7 mouse cellular contexts compared by ENCODE assay signal in genomic region chr9:106454071-106454761, GRCm38 (mm10). TPM values are rescaled to one million over a fixed set of nuclear protein-coding genes. Genes with fewer than 3 reads are reported as not detected.
DNase-seq lines count a peak whose midpoint lies in the region; ATAC-seq and TF ChIP-seq lines count a peak whose summit lies in the region.

No protein-coding gene starts in this region.

- no peaks in the 10 kb centered on the region for H3K9me3 ChIP-seq in lung, postnatal 0 days (ENCODE audit: low read length)
- no peaks in the 10 kb centered on the region for H3K9me3 ChIP-seq in hindbrain, postnatal 0 days (ENCODE audit: low read length)

- ATAC-seq in lung, postnatal 0 days: no peak
- ATAC-seq in hindbrain, postnatal 0 days: peak; percentile 4; the same call in 1 of the 2 replicates

- no peaks in the 10 kb centered on the region for H3K36me3 ChIP-seq in lung, postnatal 0 days (ENCODE audit: insufficient read depth, low read length)
- no peaks in the 10 kb centered on the region for H3K36me3 ChIP-seq in hindbrain, postnatal 0 days (ENCODE audit: insufficient read depth, low read length)
- H3K36me3 ChIP-seq in myocyte (ENCODE audit: control insufficient read depth, insufficient read depth): peaks cover 5% of the 10 kb centered on the region

- peak overlapping the region; percentile 79 for H3K4me2 ChIP-seq in lung, postnatal 0 days (replicated peaks; ENCODE audit: low read depth, low read length)
- H3K4me2 ChIP-seq in hindbrain, postnatal 0 days (ENCODE audit: low read depth, low read length): peak overlapping the region; percentile 92
- peak overlapping the region; percentile 95 for H3K4me2 ChIP-seq in myocyte (ENCODE audit: low read depth)

- no peak for DNase-seq in lung, postnatal 0 days (ENCODE audit: low spot score)
- no peak for DNase-seq in lung, postnatal 14 days
- DNase-seq in embryo, embryonic 9.5 days (ENCODE audit: extremely low spot score): peak; percentile 71
- peak; percentile 60 for DNase-seq in hindbrain, postnatal 0 days (ENCODE audit: low spot score)
- DNase-seq in gastrocnemius, adult 8-10 months (ENCODE audit: low spot score in 2 of 2): no peak
- DNase-seq in layer of hippocampus, postnatal 14 days (ENCODE audit: low spot score in 2 of 2): no peak

- 6% methylated on average over 14 of the region's 20 CpGs for WGBS in lung, postnatal 0 days
- 4% methylated on average over 14 of the region's 20 CpGs for WGBS in hindbrain, postnatal 0 days

- peak overlapping the region; percentile 56 for H3K4me3 ChIP-seq in lung, postnatal 0 days (ENCODE audit: low read depth, low read length)
- H3K4me3 ChIP-seq in hindbrain, postnatal 0 days (ENCODE audit: low read length): peak overlapping the region; percentile 70
- peak overlapping the region; percentile 75 for H3K4me3 ChIP-seq in myocyte

- TF ChIP-seq EP300 in lung, postnatal 0 days (IDR thresholded peaks at IDR 0.05): no peak

- TF ChIP-seq POLR2A in myocyte (IDR thresholded peaks at IDR 0.05; ENCODE audit: insufficient read length, low read depth): peak; percentile 19

- no peaks in the 10 kb centered on the region for H3K27me3 ChIP-seq in lung, postnatal 0 days (replicated peaks; ENCODE audit: insufficient read depth, low read length)
- no peaks in the 10 kb centered on the region for H3K27me3 ChIP-seq in hindbrain, postnatal 0 days (ENCODE audit: insufficient read depth, low read length)
- H3K27me3 ChIP-seq in myocyte (ENCODE audit: control insufficient read depth, insufficient read depth, insufficient read length): no peaks in the 10 kb centered on the region

- peaks cover 9% of the 10 kb centered on the region; the same call in 1 of the 2 replicates for H3K4me1 ChIP-seq in lung, postnatal 0 days (ENCODE audit: insufficient read depth, low read depth, low read length)
- H3K4me1 ChIP-seq in hindbrain, postnatal 0 days (ENCODE audit: insufficient read depth, low read length): peaks cover 35% of the 10 kb centered on the region

- H3K27ac ChIP-seq in lung, postnatal 0 days (ENCODE audit: low read length): 0 out of 2 replicates have a peak overlapping the region, but pooled peaks have one; percentile 51
- H3K27ac ChIP-seq in hindbrain, postnatal 0 days: peak overlapping the region; percentile 94

- H3K79me2 ChIP-seq in myocyte (ENCODE audit: control insufficient read depth, insufficient read depth): peaks cover 53% of the 10 kb centered on the region

- H3K9ac ChIP-seq in lung, postnatal 0 days (replicated peaks; ENCODE audit: low read depth): peak overlapping the region; percentile 51
- peak overlapping the region; percentile 85 for H3K9ac ChIP-seq in hindbrain, postnatal 0 days (replicated peaks; ENCODE audit: low read length)

- peak overlapping the region; percentile 50 for H3ac ChIP-seq in myocyte (ENCODE audit: control insufficient read depth, insufficient read length)

- TF ChIP-seq CTCF in lung, postnatal 0 days (IDR thresholded peaks at IDR 0.05): no peak
- no peak for TF ChIP-seq CTCF in hindbrain, postnatal 0 days (IDR thresholded peaks at IDR 0.05; ENCODE audit: low read depth)

TF ChIP-seq in myocyte, 11 proteins besides CTCF, POLR2A, EP300 and RAD21:
- TF ChIP-seq MYOD1 (IDR thresholded peaks at IDR 0.05; ENCODE audit: control insufficient read depth in 1 of 3, insufficient read length in 2 of 3, low read depth in 2 of 3) (no peak), TCF12 (IDR thresholded peaks at IDR 0.05; ENCODE audit: insufficient read depth, poor library complexity, severe bottlenecking) (no peak), POLR2AphosphoS2 (IDR thresholded peaks at IDR 0.05; ENCODE audit: insufficient read length, low read depth) (peak; percentile 10), CEBPB (IDR thresholded peaks at IDR 0.05; ENCODE audit: insufficient read depth, poor library complexity, severe bottlenecking) (no peak), TCF3 (IDR thresholded peaks at IDR 0.05; ENCODE audit: insufficient read length, low read depth) (no peak)

RNA-seq across cellular contexts. Expression of gene Pcbp4, which starts 1.1 kb away (rescaled TPM):
- 29.4 and 30.6 TPM in 2 replicates for polyA plus RNA-seq in lung, postnatal 0 days (2015; fragmentation: Nextera tagmentation; extraction: Ambion mirVana)
- 623 and 719 TPM in 2 replicates for total RNA-seq in hindbrain, postnatal 0 days (2014; rRNA removed)
- polyA plus RNA-seq in hindbrain, postnatal 0 days (2015; fragmentation: Nextera tagmentation; extraction: Ambion mirVana): 214 and 228 TPM in 2 replicates
- polyA plus RNA-seq in myocyte (2012; fragmentation: generic; extraction: Trizol): 274 TPM
- 10 to 100 TPM; 49.9 to 70.6 (median 61.3) TPM for total RNA-seq in gastrocnemius, adult 8-10 months (2022)
- 100 to 1,000 TPM; 181 to 195 TPM for total RNA-seq in layer of hippocampus, postnatal 14 days (2021)

RNA-seq across cellular contexts. Expression of gene Abhd14a, which starts 6.7 kb away (rescaled TPM):
- 21.7 and 26.9 TPM in 2 replicates for polyA plus RNA-seq in lung, postnatal 0 days (2015; fragmentation: Nextera tagmentation; extraction: Ambion mirVana)
- 59.6 and 62.1 TPM in 2 replicates for total RNA-seq in hindbrain, postnatal 0 days (2014; rRNA removed)
- 66.8 and 69.2 TPM in 2 replicates for polyA plus RNA-seq in hindbrain, postnatal 0 days (2015; fragmentation: Nextera tagmentation; extraction: Ambion mirVana)
- polyA plus RNA-seq in myocyte (2012; fragmentation: generic; extraction: Trizol): 19.2 TPM
- 10 to 100 TPM; 15.2 to 17.8 (median 16.7) TPM for total RNA-seq in gastrocnemius, adult 8-10 months (2022)
- 10 to 100 TPM; 40.9 to 41.8 TPM for total RNA-seq in layer of hippocampus, postnatal 14 days (2021)

RNA-seq across cellular contexts. Expression of gene Abhd14b, which starts 7.0 kb away (rescaled TPM):
- 31.1 and 36.8 TPM in 2 replicates for polyA plus RNA-seq in lung, postnatal 0 days (2015; fragmentation: Nextera tagmentation; extraction: Ambion mirVana)
- total RNA-seq in hindbrain, postnatal 0 days (2014; rRNA removed): 20.6 and 26.8 TPM in 2 replicates
- 12.4 and 16.8 TPM in 2 replicates for polyA plus RNA-seq in hindbrain, postnatal 0 days (2015; fragmentation: Nextera tagmentation; extraction: Ambion mirVana)
- polyA plus RNA-seq in myocyte (2012; fragmentation: generic; extraction: Trizol): 4.2 TPM
- total RNA-seq in gastrocnemius, adult 8-10 months (2022): 1 to 10 TPM; 2.1 to 3.8 (median 3.3) TPM
- total RNA-seq in layer of hippocampus, postnatal 14 days (2021): 10 to 100 TPM in 1 of 2 experiments, 1 to 10 TPM in 1; 9.6 to 12.4 TPM

RNA-seq across cellular contexts. Expression of gene Gpr62, which starts 11.5 kb away (rescaled TPM):
- polyA plus RNA-seq in lung, postnatal 0 days (2015; fragmentation: Nextera tagmentation; extraction: Ambion mirVana): 0.13 and 0.20 TPM in 2 replicates
- 1.9 and 3.1 TPM in 2 replicates for total RNA-seq in hindbrain, postnatal 0 days (2014; rRNA removed)
- polyA plus RNA-seq in hindbrain, postnatal 0 days (2015; fragmentation: Nextera tagmentation; extraction: Ambion mirVana): 3.2 TPM in 2 replicates
- 0.46 TPM for polyA plus RNA-seq in myocyte (2012; fragmentation: generic; extraction: Trizol)
- total RNA-seq in gastrocnemius, adult 8-10 months (2022): under 1 TPM in 2 of 4 experiments, not detected in 2; 0.12 to 0.43 TPM
- total RNA-seq in layer of hippocampus, postnatal 14 days (2021): 1 to 10 TPM; 7.1 to 7.4 TPM

RNA-seq across cellular contexts. Expression of gene Acy1, which starts 16.1 kb away (rescaled TPM):
- 8.5 and 12.5 TPM in 2 replicates for polyA plus RNA-seq in lung, postnatal 0 days (2015; fragmentation: Nextera tagmentation; extraction: Ambion mirVana)
- 19.3 and 28.0 TPM in 2 replicates for total RNA-seq in hindbrain, postnatal 0 days (2014; rRNA removed)
- polyA plus RNA-seq in hindbrain, postnatal 0 days (2015; fragmentation: Nextera tagmentation; extraction: Ambion mirVana): 22.2 and 23.0 TPM in 2 replicates
- polyA plus RNA-seq in myocyte (2012; fragmentation: generic; extraction: Trizol): 18.1 TPM
- 10 to 100 TPM in 2 of 4 experiments, 1 to 10 TPM in 2; 6.2 to 13.0 (median 9.1) TPM for total RNA-seq in gastrocnemius, adult 8-10 months (2022)
- 10 to 100 TPM; 10.3 to 11.5 TPM for total RNA-seq in layer of hippocampus, postnatal 14 days (2021)

Comparison
In these comparisons a context has a peak if more than half of its experiments do, and no peak if none do; other contexts are left out.
1. DNase-seq: peak in embryo, embryonic 9.5 days (single experiment) and hindbrain, postnatal 0 days (single experiment); none in lung, postnatal 0 days (single experiment), lung, postnatal 14 days (single experiment), gastrocnemius, adult 8-10 months (0 of 2) and layer of hippocampus, postnatal 14 days (0 of 2).
2. Peak in every context shown above with its lines, with median percentiles within 50 percentile points of each other: H3K4me2 ChIP-seq and H3K4me3 ChIP-seq.